Mouse (Mus musculus) midbrain, embryonic 12.5 days (tissue): ENCODE measurements around the gene Zfp235. TPM values are rescaled to one million over a fixed set of nuclear protein-coding genes. Genes with fewer than 3 reads are reported as not detected.
A peak's percentile ranks its signal among the peaks of the same experiment; 100 is the strongest.

Experiments
- ATAC-seq: fragments of 200-750 bp; cut with Nextera tagmentation; 2 replicates; pipeline ENCODE4 v1.8.0; 2017; ENCODE audit warnings: low read depth, moderate TSS enrichment, moderate library complexity; ENCODE audit not compliant: low FRiP score
- H3K27ac ChIP-seq: fragments of 300-500 bp; sonication (generic); replicated peaks from 2 replicates; pipeline ENCODE4 v1.5.1; 2016; ENCODE audit warnings: mild to moderate bottlenecking
- H3K27me3 ChIP-seq: fragments of 300-500 bp; sonication (generic); 2 replicates; pipeline ENCODE4 v1.6.1; 2016; ENCODE audit warnings: mild to moderate bottlenecking
- H3K36me3 ChIP-seq: fragments of 300-500 bp; sonication (generic); 2 replicates; pipeline ENCODE4 v1.6.1; 2016
- H3K4me1 ChIP-seq: fragments of 300-500 bp; sonication (generic); 2 replicates; pipeline ENCODE4 v1.6.1; 2016
- H3K4me2 ChIP-seq: fragments of 300-500 bp; sonication (generic); replicated peaks from 2 replicates; pipeline ENCODE4 v1.6.1; 2016; ENCODE audit warnings: mild to moderate bottlenecking, moderate library complexity
- H3K4me3 ChIP-seq: fragments of 300-500 bp; sonication (generic); 2 replicates; pipeline ENCODE4 v1.5.1; 2016; ENCODE audit warnings: mild to moderate bottlenecking
- H3K9ac ChIP-seq: fragments of 300-500 bp; sonication (generic); replicated peaks from 2 replicates; pipeline ENCODE4 v1.6.1; 2016; ENCODE audit warnings: mild to moderate bottlenecking, moderate library complexity
- H3K9me3 ChIP-seq: fragments of 300-500 bp; sonication (generic); 2 replicates; pipeline ENCODE4 v1.6.1; 2016; ENCODE audit warnings: mild to moderate bottlenecking
- WGBS: fragments of 180-500 bp; shearing (Covaris S2); methylation state at CpG from one replicate; pipeline ENCODE4 v1.1.7; 2016; 5-methylcytosine and 5-hydroxymethylcytosine counted together
- polyA plus RNA-seq: library from polyadenylated mRNA; unstranded; fragments of >200 nt; fragmentation: Nextera tagmentation; extraction: Ambion mirVana; gene quantifications from 2 replicates; pipeline ENCODE4 v1.2.1, GENCODE M21; 2016

The Zfp235 gene
- 15.3 and 17.1 TPM in 2 replicates for polyA plus RNA-seq

- Histone ChIP-seq H3K27ac (0 out of 2 replicates have a peak within 1 kb of the TSS, but pooled peaks have one; percentile 25), H3K27me3 (no peaks in the 10 kb centered on the region), H3K4me3 (peak within 1 kb of the TSS; percentile 75), H3K9ac (peak within 1 kb of the TSS; percentile 81), H3K4me1 (peaks cover 11% of the 10 kb centered on the region), H3K9me3 (no peaks in the 10 kb centered on the region), H3K4me2 (peak within 1 kb of the TSS; percentile 75), H3K36me3 (peaks cover 31% of the 10 kb centered on the region)
- 4% methylated on average over 32 of the region's 32 CpGs for WGBS
- ATAC-seq, result peak; percentile 96
These were observed at the start of gene Zfp235 for GRCm38 (mm10) chr7:24133996-24134828. Gene Zfp235 (plus strand): TSS chr7:24134169.

- Histone ChIP-seq H3K4me2 (no peak overlapping the region), H3K27ac (no peak overlapping the region), H3K4me1 (peaks cover 12% of the 10 kb centered on the region), H3K27me3 (no peaks in the 10 kb centered on the region), H3K4me3 (no peak overlapping the region), H3K9me3 (peaks cover 31% of the 10 kb centered on the region), H3K9ac (no peak overlapping the region), H3K36me3 (peaks cover 46% of the 10 kb centered on the region)
- 95% methylated on average over 4 of the region's 4 CpGs for WGBS
- no peak for ATAC-seq
These were observed 47.1 kb upstream of the Zfp235 start for GRCm38 (mm10) chr7:24086871-24087270.

GRCm38 (mm10) chr7:24087485-24088125, 46.4 kb upstream of the Zfp235 start:
- Histone ChIP-seq H3K36me3 (peaks cover 50% of the 10 kb centered on the region), H3K4me2 (no peak overlapping the region), H3K27me3 (no peaks in the 10 kb centered on the region), H3K9ac (no peak overlapping the region), H3K9me3 (peaks cover 31% of the 10 kb centered on the region), H3K4me3 (no peak overlapping the region), H3K27ac (no peak overlapping the region), H3K4me1 (peaks cover 9% of the 10 kb centered on the region)
- WGBS, result 96% methylated on average over 12 of the region's 12 CpGs
- ATAC-seq, result no peak

DNA sequence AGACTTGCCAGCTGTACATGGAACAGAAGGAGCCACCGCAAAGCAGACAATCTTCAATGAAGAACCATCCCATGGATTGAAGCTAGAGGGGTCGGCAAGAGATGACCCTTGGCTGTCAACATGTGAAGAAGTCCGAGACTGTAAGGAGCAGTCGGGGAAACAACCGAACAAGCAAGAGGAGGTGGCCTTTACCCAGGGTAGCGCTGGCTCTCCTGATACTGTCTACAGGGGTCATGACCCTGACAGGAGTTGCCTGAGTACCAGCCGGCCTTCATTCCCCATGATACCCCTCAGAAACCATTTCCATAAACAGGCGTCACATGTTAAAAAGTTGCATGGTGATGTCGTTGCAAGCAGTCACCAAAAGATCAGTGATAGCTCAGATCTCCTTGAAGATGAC, 29.6 kb upstream of the Zfp235 start:
- Histone ChIP-seq H3K4me2 (no peak overlapping the region), H3K27ac (no peak overlapping the region), H3K9ac (no peak overlapping the region), H3K4me3 (no peak overlapping the region), H3K36me3 (peaks cover 100% of the 10 kb centered on the region), H3K4me1 (no peaks in the 10 kb centered on the region), H3K27me3 (no peaks in the 10 kb centered on the region), H3K9me3 (peaks cover 96% of the 10 kb centered on the region)
- WGBS, result 93% methylated on average over 9 of the region's 9 CpGs
- no peak for ATAC-seq

- no peak overlapping the region for H3K4me2 ChIP-seq
- peaks cover 92% of the 10 kb centered on the region for H3K9me3 ChIP-seq
- no peaks in the 10 kb centered on the region for H3K4me1 ChIP-seq
- H3K9ac ChIP-seq, result no peak overlapping the region
- H3K27ac ChIP-seq, result no peak overlapping the region
- peaks cover 95% of the 10 kb centered on the region for H3K36me3 ChIP-seq
- peak; percentile 27; the same call in 1 of the 2 replicates for ATAC-seq
- no peak overlapping the region for H3K4me3 ChIP-seq
- no peaks in the 10 kb centered on the region for H3K27me3 ChIP-seq
- WGBS, result 95% methylated on average over 18 of the region's 18 CpGs
These were observed 28.7 kb upstream of the Zfp235 start for GRCm38 (mm10) chr7:24105144-24105703.

DNA sequence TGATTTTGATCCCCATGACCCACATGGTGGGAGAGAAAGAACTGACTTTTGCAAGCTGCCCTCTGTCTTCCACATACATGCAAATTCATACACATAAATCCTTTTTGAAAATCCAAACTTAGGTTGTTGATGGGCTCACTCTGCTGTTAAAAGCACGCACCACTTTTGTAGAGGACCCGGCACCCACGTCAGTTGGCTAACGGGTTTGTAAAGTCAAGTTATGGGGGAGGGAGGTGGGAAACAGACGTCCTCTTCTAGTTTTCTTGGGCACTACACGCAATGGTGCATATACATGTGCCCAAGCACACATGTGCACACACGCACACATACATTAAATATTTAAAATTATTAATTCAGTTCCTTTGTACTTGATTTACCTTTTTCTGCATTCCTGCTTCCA, 23.1 kb upstream of the Zfp235 start:
- Histone ChIP-seq H3K4me2 (no peak overlapping the region), H3K4me1 (peaks cover 7% of the 10 kb centered on the region), H3K9ac (no peak overlapping the region), H3K9me3 (peaks cover 37% of the 10 kb centered on the region), H3K27ac (no peak overlapping the region), H3K27me3 (no peaks in the 10 kb centered on the region), H3K36me3 (peaks cover 39% of the 10 kb centered on the region), H3K4me3 (no peak overlapping the region)
- WGBS, result 96% methylated on average over 7 of the region's 7 CpGs
- ATAC-seq, result no peak

DNA sequence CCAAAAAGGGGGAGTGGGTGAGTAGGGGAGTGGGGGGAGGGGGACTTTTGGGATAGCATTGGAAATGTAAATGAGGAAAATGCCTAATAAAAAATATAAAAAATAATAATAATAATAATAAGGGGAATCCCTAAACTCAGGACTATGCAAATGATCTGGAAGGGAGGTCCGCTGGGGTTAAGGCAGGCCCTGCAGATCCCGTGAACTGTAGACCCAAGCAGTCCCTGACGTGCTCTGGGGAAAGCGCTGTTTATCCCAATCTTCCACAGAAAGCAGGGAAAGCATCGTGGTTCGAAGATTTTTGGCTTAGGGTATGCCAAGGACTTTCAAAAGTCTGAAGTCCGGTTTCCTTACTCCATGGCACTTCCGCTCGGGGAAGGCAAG, 22.2 kb upstream of the Zfp235 start:
- Histone ChIP-seq H3K27ac (no peak overlapping the region), H3K9me3 (peaks cover 27% of the 10 kb centered on the region), H3K27me3 (no peaks in the 10 kb centered on the region), H3K4me3 (peak overlapping the region; percentile 68), H3K4me1 (peaks cover 7% of the 10 kb centered on the region), H3K9ac (peak overlapping the region; percentile 44; the same call in 1 of the 2 replicates), H3K36me3 (peaks cover 29% of the 10 kb centered on the region), H3K4me2 (peak overlapping the region; percentile 78)
- 4% methylated on average over 9 of the region's 9 CpGs for WGBS
- ATAC-seq, result peak; percentile 82

DNA sequence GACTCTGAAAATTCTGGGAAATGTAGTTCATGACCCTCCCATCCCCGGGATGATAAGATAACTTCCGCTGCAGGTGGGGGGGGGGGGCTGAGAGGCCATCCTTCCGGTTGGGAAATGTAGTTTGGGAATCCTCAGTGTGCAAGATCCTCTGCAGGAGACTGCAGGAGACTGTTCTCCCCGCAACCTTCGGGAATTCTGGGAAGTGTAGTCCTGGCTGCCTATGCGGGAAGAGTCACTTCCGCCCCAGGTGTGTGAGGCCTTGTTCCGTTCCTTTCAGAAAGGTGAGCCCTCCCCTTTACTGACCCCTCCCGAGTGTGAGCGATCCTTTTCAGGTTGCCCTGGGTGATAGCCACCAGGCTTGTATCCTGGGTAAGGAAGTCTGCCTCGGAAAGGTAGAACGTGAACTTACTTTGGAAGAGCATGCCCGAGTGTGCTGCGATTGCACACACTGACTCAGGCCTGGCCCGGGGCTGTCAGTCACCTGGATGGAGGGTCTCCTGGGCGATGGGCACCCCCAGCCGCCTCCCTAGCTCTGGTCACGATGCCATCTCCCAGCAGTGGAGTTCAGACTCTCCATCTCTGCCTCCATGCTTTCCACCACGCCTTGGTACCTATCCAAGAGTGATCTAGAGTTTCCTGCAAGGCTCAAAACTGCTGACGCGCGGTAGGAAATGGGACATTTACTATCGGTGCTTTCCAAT, 21.7 kb upstream of the Zfp235 start, which contains the start of gene Zfp112:
Gene Zfp112 (plus strand): TSS at position 159 of the 701 bp plus-strand sequence.
- peak; percentile 96 for ATAC-seq
- WGBS, result 3% methylated on average over 23 of the region's 23 CpGs
- Histone ChIP-seq H3K4me2 (peak within 1 kb of the TSS; percentile 78), H3K27me3 (no peaks in the 10 kb centered on the region), H3K27ac (peak within 1 kb of the TSS; percentile 11; the same call in 1 of the 2 replicates), H3K36me3 (peaks cover 24% of the 10 kb centered on the region), H3K4me1 (peaks cover 7% of the 10 kb centered on the region), H3K4me3 (peak within 1 kb of the TSS; percentile 68), H3K9ac (peak within 1 kb of the TSS; percentile 71), H3K9me3 (peaks cover 22% of the 10 kb centered on the region)

DNA sequence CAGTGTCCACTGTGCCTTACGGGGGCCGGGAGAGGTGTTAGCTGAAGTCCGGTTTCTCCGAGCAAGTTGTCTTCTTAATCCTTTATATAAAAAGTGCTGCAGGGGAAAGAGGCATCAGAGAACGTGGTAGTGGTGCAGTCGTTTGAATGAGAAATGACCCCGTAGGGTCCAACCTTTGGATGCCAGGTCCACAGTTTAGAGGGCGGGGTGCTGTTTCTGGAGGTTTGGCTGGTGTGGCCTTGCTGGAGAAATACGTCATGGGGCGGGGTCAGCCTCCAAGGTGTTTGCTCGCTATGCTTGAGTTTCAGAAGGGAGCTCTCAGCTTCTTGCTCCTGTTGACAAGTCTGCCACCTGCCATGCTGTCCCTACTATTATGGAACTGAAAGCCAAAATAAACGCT, 21.0 kb upstream of the Zfp235 start:
- 0 out of 2 replicates have a peak overlapping the region, but pooled peaks have one; percentile 11 for H3K27ac ChIP-seq

DNA sequence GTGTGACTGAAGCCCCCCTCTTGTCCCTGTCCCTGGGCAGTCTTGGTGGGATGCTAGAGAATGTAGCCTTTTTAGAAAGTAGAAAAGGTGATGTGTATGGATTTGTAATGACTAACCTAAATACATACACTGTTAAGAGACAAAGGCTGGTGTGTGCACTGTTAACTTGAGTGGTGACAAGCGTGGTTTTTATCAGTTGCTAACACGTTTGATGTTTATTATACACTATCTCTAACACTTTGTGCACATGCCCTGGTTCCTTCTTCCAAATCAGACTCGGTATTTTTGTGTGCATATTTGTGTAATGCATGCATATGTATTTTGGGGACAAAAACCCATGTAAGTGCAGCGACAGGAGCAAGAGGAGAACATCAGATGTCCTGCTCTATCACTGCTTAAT, 17.3 kb upstream of the Zfp235 start:
- peaks cover 7% of the 10 kb centered on the region for H3K4me1 ChIP-seq
- H3K4me2 ChIP-seq, result no peak overlapping the region
- WGBS, result 78% methylated on average over 4 of the region's 4 CpGs
- ATAC-seq, result no peak
- no peaks in the 10 kb centered on the region for H3K36me3 ChIP-seq
- H3K4me3 ChIP-seq, result no peak overlapping the region
- H3K27me3 ChIP-seq, result no peaks in the 10 kb centered on the region
- H3K27ac ChIP-seq, result no peak overlapping the region
- H3K9me3 ChIP-seq, result no peaks in the 10 kb centered on the region
- H3K9ac ChIP-seq, result no peak overlapping the region

More for the DNA sequence above, 21.0 kb upstream of the Zfp235 start:
- Histone ChIP-seq H3K9ac (peak overlapping the region; percentile 71), H3K27me3 (no peaks in the 10 kb centered on the region), H3K4me3 (peak overlapping the region; percentile 68), H3K9me3 (peaks cover 16% of the 10 kb centered on the region), H3K4me2 (peak overlapping the region; percentile 78), H3K36me3 (peaks cover 17% of the 10 kb centered on the region), H3K4me1 (peaks cover 7% of the 10 kb centered on the region)
- WGBS, result 15% methylated on average over 12 of the region's 12 CpGs
- no peak for ATAC-seq

GRCm38 (mm10) chr7:24133425-24133995, 459 bp upstream of the Zfp235 start:
- Histone ChIP-seq H3K36me3 (peaks cover 24% of the 10 kb centered on the region), H3K4me3 (peak overlapping the region; percentile 75), H3K4me2 (peak overlapping the region; percentile 75), H3K4me1 (peaks cover 11% of the 10 kb centered on the region), H3K27me3 (no peaks in the 10 kb centered on the region), H3K27ac (0 out of 2 replicates have a peak overlapping the region, but pooled peaks have one; percentile 25), H3K9me3 (no peaks in the 10 kb centered on the region), H3K9ac (peak overlapping the region; percentile 81)
- peak; percentile 70 for ATAC-seq
- WGBS, result 17% methylated on average over 6 of the region's 6 CpGs
